In the genomic region with DNA sequence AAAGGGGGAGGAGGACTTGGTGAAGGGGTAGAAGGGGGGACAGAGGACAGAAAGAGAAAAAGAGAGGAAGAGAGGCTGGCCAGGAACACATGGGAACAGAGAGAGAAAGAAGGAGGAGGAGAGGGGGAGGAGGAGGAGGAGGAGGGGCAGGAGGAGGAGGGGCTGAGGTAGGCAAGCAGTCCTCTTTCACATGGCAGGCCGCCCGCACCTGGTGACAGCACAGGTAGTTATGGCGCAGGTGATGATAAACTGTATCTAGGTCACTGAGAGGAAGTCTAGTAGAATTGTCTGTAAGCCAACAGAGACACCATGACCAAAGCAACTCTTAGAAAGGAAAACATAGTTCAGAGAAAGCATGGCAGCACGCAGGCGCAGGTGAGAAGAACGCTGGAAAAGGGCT, we compare ENCODE assay signal across 35 mouse cellular contexts. TPM values are rescaled to one million over a fixed set of nuclear protein-coding genes. Genes with fewer than 3 reads are reported as not detected.
DNase-seq lines count a peak whose midpoint lies in the region; ATAC-seq and TF ChIP-seq lines count a peak whose summit lies in the region.
"Had no signal": no experiment of that assay in that cellular context is flagged by ENCODE, and none has a peak within 500 bp of the region (broad histone marks: within the 10 kb centered on the region; RNA-seq: fewer than 3 reads in every experiment).

No protein-coding gene starts in this region.

- H3K9ac ChIP-seq in liver, adult 2 months (ENCODE audit: low read depth, low read length), result peak overlapping the region; percentile 61; the same call in 1 of the 2 replicates
- no peak overlapping the region for H3K9ac ChIP-seq in liver, postnatal 0 days (replicated peaks)
- H3K9ac ChIP-seq: forebrain, embryonic 13.5 days; liver, embryonic 14.5 days; midbrain, embryonic 13.5 days; neural tube, embryonic 15.5 days had no signal

- WGBS in liver, adult 2 months, result 57% methylated on average over 6 of the region's 6 CpGs
- WGBS in liver, postnatal 0 days (ENCODE audit: insufficient replicate concordance), result 91% methylated on average over 6 of the region's 6 CpGs

- TF ChIP-seq EP300 in liver, postnatal 0 days (IDR thresholded peaks at IDR 0.05; ENCODE audit: low read depth), result no peak

- TF ChIP-seq CTCF in liver, adult 2 months (IDR thresholded peaks at IDR 0.05; ENCODE audit: low read depth, low read length), result no peak
- no peak for TF ChIP-seq CTCF in liver, postnatal 0 days (IDR thresholded peaks at IDR 0.05; ENCODE audit: low read depth)

- H3K4me3 ChIP-seq in liver, adult 2 months (ENCODE audit: insufficient read depth, low read depth, low read length), result no peak overlapping the region
- no peak overlapping the region for H3K4me3 ChIP-seq in liver, postnatal 0 days (ENCODE audit: low read depth, low read length)
- H3K4me3 ChIP-seq: forebrain, embryonic 13.5 days; megakaryocyte, embryonic 14.5 days; midbrain, embryonic 13.5 days; neural tube, embryonic 15.5 days had no signal

- no peak for TF ChIP-seq POLR2A in liver, adult 2 months (IDR thresholded peaks at IDR 0.05; ENCODE audit: extremely low read depth, insufficient read depth, low read length)

- H3K36me3 ChIP-seq in liver, adult 2 months (ENCODE audit: control insufficient read depth, insufficient read depth, low read length), result no peaks in the 10 kb centered on the region
- H3K36me3 ChIP-seq in liver, postnatal 0 days (replicated peaks; ENCODE audit: insufficient read depth, low read length), result no peaks in the 10 kb centered on the region
- H3K36me3 ChIP-seq: midbrain, embryonic 13.5 days; neural tube, embryonic 15.5 days had no signal

- H3K9me3 ChIP-seq in liver, postnatal 0 days (ENCODE audit: low read length), result no peaks in the 10 kb centered on the region
- H3K9me3 ChIP-seq: forebrain, embryonic 13.5 days; midbrain, embryonic 13.5 days; neural tube, embryonic 15.5 days had no signal

- H3K4me1 ChIP-seq in liver, adult 2 months (ENCODE audit: control insufficient read depth, insufficient read depth, low read length), result peaks cover 34% of the 10 kb centered on the region
- peaks cover 10% of the 10 kb centered on the region; the same call in 1 of the 2 replicates for H3K4me1 ChIP-seq in liver, postnatal 0 days (ENCODE audit: insufficient read depth)
- H3K4me1 ChIP-seq: forebrain, embryonic 13.5 days; midbrain, embryonic 13.5 days; neural tube, embryonic 15.5 days had no signal

- DNase-seq in cerebellum, adult 18-20 months, result peak; percentile 45 to 48
- peak; percentile 69 for DNase-seq in liver, adult 2 months (ENCODE audit: extremely low read depth, low read depth, low spot score)
- DNase-seq in liver, result no peak
- DNase-seq in cerebellum, adult 9-11 months, result peak; percentile 57
- no peak for DNase-seq in liver, postnatal 0 days
- DNase-seq in T-cell, adult 2 months (ENCODE audit: low spot score), result no peak
- DNase-seq in Muller cell, postnatal 12 days (ENCODE audit: inconsistent ontology term), result no peak
- DNase-seq: adrenal gland, adult 2 months; gastrocnemius, postnatal 10 days; heart, postnatal 14 days; kidney, adult 18-20 months; kidney, postnatal 4 days; lung, postnatal 4 days; right cerebral cortex, postnatal 25 days; spleen, adult 18-20 months; thymus, adult 18-20 months; thymus, postnatal 25 days had no signal

- H3K27ac ChIP-seq in liver, adult 2 months (replicated peaks; ENCODE audit: insufficient read depth, low read depth, low read length), result peak overlapping the region; percentile 88
- peak overlapping the region; percentile 86 for H3K27ac ChIP-seq in liver, postnatal 0 days (ENCODE audit: low read depth)
- H3K27ac ChIP-seq: forebrain, embryonic 13.5 days; liver, embryonic 14.5 days; midbrain, embryonic 13.5 days; neural tube, embryonic 15.5 days; stomach, postnatal 0 days had no signal

- no peak overlapping the region for H3K4me2 ChIP-seq in liver, postnatal 0 days (ENCODE audit: low read depth, low read length)
- H3K4me2 ChIP-seq: forebrain, embryonic 13.5 days; midbrain, embryonic 13.5 days; neural tube, embryonic 15.5 days had no signal

- H3K27me3 ChIP-seq in liver, adult 2 months (ENCODE audit: control insufficient read depth, insufficient read depth, low read length), result no peaks in the 10 kb centered on the region
- no peaks in the 10 kb centered on the region for H3K27me3 ChIP-seq in liver, postnatal 0 days (ENCODE audit: insufficient read depth, low read length)
- H3K27me3 ChIP-seq: forebrain, embryonic 13.5 days; midbrain, embryonic 13.5 days; neural tube, embryonic 15.5 days had no signal

- ATAC-seq in cerebellum, adult (ENCODE audit: insufficient number of reproducible peaks, low FRiP score, low TSS enrichment), result no peak
- no peak for ATAC-seq in liver, postnatal 0 days
- ATAC-seq: forebrain, embryonic 13.5 days; hindbrain, embryonic 16.5 days; midbrain, embryonic 13.5 days had no signal

- no peaks in the 10 kb centered on the region for H3K79me2 ChIP-seq in liver, adult 2 months (ENCODE audit: control insufficient read depth, insufficient read depth, low read length)

RNA-seq across cellular contexts. Expression of gene Cabp2, which starts 10.0 kb away (rescaled TPM):
- 0.13 and 0.37 TPM in 2 replicates for total RNA-seq in liver, adult 2 months (2014; rRNA removed)
- polyA plus RNA-seq in liver, adult 2 months (2012; rRNA removed), result 0.27 and 0.70 TPM in 2 replicates
- 0.38 and 0.43 TPM in 2 replicates for polyA plus RNA-seq in liver, postnatal 0 days (2015; fragmentation: Nextera tagmentation; extraction: Ambion mirVana)
- total RNA-seq: adrenal gland, adult 2 months; gastrocnemius, postnatal 10 days; heart, adult 8-10 months; heart, postnatal 14 days; left cerebral cortex, postnatal 14 days; MEL; monocyte, adult 5-6 weeks had no signal
- polyA plus RNA-seq: adrenal gland, adult 2 months; embryonic facial prominence, embryonic 11.5 days; forebrain, embryonic 13.5 days; gonadal fat pad, adult 2 months; heart, embryonic 14.5 days; hindbrain, embryonic 11.5 days; hindbrain, embryonic 16.5 days; limb, embryonic 11.5 days; lung, embryonic 16.5 days; midbrain, embryonic 13.5 days; neural tube, embryonic 15.5 days; stomach, postnatal 0 days had no signal

RNA-seq across cellular contexts. Expression of gene Gstp3, which starts 12.0 kb away (rescaled TPM):
- total RNA-seq in liver, adult 2 months (2014; rRNA removed), result 21.5 and 28.1 TPM in 2 replicates
- polyA plus RNA-seq in liver, adult 2 months (2012; rRNA removed), result 54.3 and 66.1 TPM in 2 replicates
- polyA plus RNA-seq in liver, postnatal 0 days (2015; fragmentation: Nextera tagmentation; extraction: Ambion mirVana), result 64.5 and 67.3 TPM in 2 replicates
- total RNA-seq: heart, adult 8-10 months; heart, postnatal 14 days; left cerebral cortex, postnatal 14 days; MEL had no signal
- polyA plus RNA-seq: embryonic facial prominence, embryonic 11.5 days; forebrain, embryonic 13.5 days; heart, embryonic 14.5 days; hindbrain, embryonic 11.5 days; hindbrain, embryonic 16.5 days; midbrain, embryonic 13.5 days; neural tube, embryonic 15.5 days had no signal

RNA-seq across cellular contexts. Expression of gene Cdk2ap2, which starts 25.6 kb away (rescaled TPM):
- total RNA-seq in liver, adult 2 months (2014; rRNA removed), result 33.9 and 44.0 TPM in 2 replicates
- 185 and 198 TPM in 2 replicates for polyA plus RNA-seq in liver, adult 2 months (2012; rRNA removed)
- polyA plus RNA-seq in liver, postnatal 0 days (2015; fragmentation: Nextera tagmentation; extraction: Ambion mirVana), result 91.2 and 91.9 TPM in 2 replicates

RNA-seq across cellular contexts. Expression of gene Gstp2, which starts 25.6 kb away (rescaled TPM):
- 4.1 and 7.9 TPM in 2 replicates for total RNA-seq in liver, adult 2 months (2014; rRNA removed)
- polyA plus RNA-seq in liver, adult 2 months (2012; rRNA removed), result 4.4 and 9.2 TPM in 2 replicates
- polyA plus RNA-seq in liver, postnatal 0 days (2015; fragmentation: Nextera tagmentation; extraction: Ambion mirVana), result 5.8 and 6.4 TPM in 2 replicates
- total RNA-seq: monocyte, adult 5-6 weeks had no signal

RNA-seq across cellular contexts. Expression of gene Pitpnm1, which starts 28.4 kb away (rescaled TPM):
- 1.7 and 4.9 TPM in 2 replicates for total RNA-seq in liver, adult 2 months (2014; rRNA removed)
- polyA plus RNA-seq in liver, adult 2 months (2012; rRNA removed), result 8.1 and 14.2 TPM in 2 replicates
- 6.6 and 7.4 TPM in 2 replicates for polyA plus RNA-seq in liver, postnatal 0 days (2015; fragmentation: Nextera tagmentation; extraction: Ambion mirVana)

Comparison
In these comparisons a context has a peak if more than half of its experiments do, and no peak if none do; other contexts are left out.
1. DNase-seq: peak in cerebellum, adult 18-20 months (2 of 2), liver, adult 2 months (single experiment) and cerebellum, adult 9-11 months (single experiment); none in liver (single experiment), liver, postnatal 0 days (single experiment), T-cell, adult 2 months (single experiment) and Muller cell, postnatal 12 days (single experiment).